Mouse (Mus musculus) central nervous system, embryonic 14 days (tissue): Measurements from ENCODE around the gene Derl3. TPM values are rescaled to one million over a fixed set of nuclear protein-coding genes. Genes with fewer than 3 reads are reported as not detected.

Experiments
- polyA plus RNA-seq: library from polyadenylated mRNA; depleted of rRNA; stranded (reverse); fragments of >200 nt; gene quantifications from 2 replicates; pipeline ENCODE4 v1.2.3, GENCODE M21; 2012; rRNA removed

Derl3 gene
- polyA plus RNA-seq = 2.6 and 4.1 TPM in 2 replicates

GRCm38 (mm10) chr10:75893089-75893750 is at the start of gene Derl3:
TSS of gene Derl3 (plus strand) at chr10:75893413.

GRCm38 (mm10) chr10:75859786-75860470 is 33.3 kb upstream of the Derl3 start, which contains the start of gene Mif:
TSS of gene Mif (minus strand) at chr10:75860240.

GRCm38 (mm10) chr10:75921026-75921725 is 28.0 kb downstream of the Derl3 start, which contains the start of gene Smarcb1:
TSS of gene Smarcb1 (minus strand) at chr10:75921617.

DNA sequence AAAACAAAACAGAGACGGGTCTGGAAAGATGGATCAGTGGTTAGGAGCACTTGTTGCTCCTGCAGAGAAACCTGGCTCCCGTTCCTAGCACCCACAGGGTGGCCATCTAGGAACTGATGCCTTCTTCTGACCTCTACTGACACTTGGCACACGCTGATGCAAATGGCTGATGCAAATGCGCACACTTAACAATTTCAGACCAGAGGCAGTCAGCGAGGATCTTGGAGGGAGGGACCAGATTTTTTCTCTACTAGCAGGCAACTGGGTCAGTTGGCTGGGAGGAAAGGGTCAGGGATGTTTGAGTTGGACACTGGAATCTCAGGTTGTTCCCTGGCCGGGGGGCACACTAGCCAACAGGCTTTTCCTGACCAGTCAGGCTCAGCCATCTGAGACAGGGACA is 39.7 kb downstream of the Derl3 start, which contains the start of gene Chchd10:
Chchd10 (plus strand) TSS at position 240 of the 400 bp plus-strand sequence.

GRCm38 (mm10) chr10:75935680-75936541 is 42.7 kb downstream of the Derl3 start, which contains the start of gene Mmp11:
TSS of gene Mmp11 (minus strand) at chr10:75936496.

GRCm38 (mm10) chr10:75940520-75940919 is 47.3 kb downstream of the Derl3 start, which contains the start of gene Gm867:
TSS of gene Gm867 (minus strand) at chr10:75940672.

DNA sequence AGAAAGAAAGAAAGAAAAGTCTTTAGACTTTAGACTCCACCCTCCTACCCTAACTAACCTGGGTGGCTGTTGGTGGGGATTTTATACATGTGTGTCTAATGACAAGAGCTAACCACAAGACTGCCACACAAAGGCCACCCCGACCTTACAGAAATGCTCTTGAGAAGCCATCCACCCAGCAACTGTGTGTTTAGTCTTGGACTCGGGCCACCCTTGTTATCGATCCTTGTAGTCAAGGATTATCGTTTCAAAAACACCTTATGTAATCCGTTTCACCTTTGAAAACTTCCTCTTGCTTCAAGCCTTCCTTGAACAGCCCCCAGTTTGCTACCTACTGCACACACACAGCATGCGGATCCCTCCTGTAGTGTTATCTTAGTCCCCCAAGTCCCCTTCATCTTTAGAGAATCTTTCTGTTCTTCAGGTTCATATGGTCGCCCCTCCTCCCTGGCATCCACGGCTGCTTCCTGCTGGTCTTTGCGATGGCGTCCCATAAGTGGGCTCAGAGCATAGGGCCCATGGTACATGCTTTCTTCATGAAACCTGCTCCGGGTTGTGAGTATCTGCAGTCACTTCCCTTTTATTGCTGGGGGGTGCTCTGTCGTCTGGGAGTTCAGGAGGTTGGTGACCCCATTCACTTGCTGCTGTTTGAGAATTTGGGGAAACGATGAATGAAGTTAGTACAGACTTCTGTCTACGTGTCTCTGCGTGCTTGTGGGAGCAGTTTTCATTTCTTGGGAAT is 49.7 kb downstream of the Derl3 start, which contains the start of gene Vpreb3:
Vpreb3 (plus strand) TSS at position 322 of the 742 bp plus-strand sequence.

Other genes with a start within 250 kb of the Derl3 start
- gene Susd2, start 249.4 kb upstream of the Derl3 start, polyA plus RNA-seq = 3.7 and 5.1 TPM in 2 replicates
- 43.6 and 46.2 TPM in 2 replicates for gene Cabin1, start 129.1 kb upstream of the Derl3 start, polyA plus RNA-seq
- gene Ddt, start 120.0 kb upstream of the Derl3 start, polyA plus RNA-seq = 58.7 and 64.5 TPM in 2 replicates
- 0.19 TPM in 1 of 2 replicates, not detected in the other for gene Gm20441, start 112.5 kb upstream of the Derl3 start, polyA plus RNA-seq
- 1.1 and 4.6 TPM in 2 replicates for gene Gstt3, start 112.0 kb upstream of the Derl3 start, polyA plus RNA-seq
- 10.6 and 12.6 TPM in 2 replicates for gene Gstt1, start 94.8 kb upstream of the Derl3 start, polyA plus RNA-seq
- 0.08 TPM in 1 of 2 replicates, not detected in the other for gene Gstt4, start 70.9 kb upstream of the Derl3 start, polyA plus RNA-seq
- gene Gstt2, start 56.0 kb upstream of the Derl3 start, polyA plus RNA-seq = 10.4 and 14.7 TPM in 2 replicates
- 1,561 and 1,730 TPM in 2 replicates for gene Mif, start 33.2 kb upstream of the Derl3 start, polyA plus RNA-seq
- 147 TPM in 2 replicates for gene Smarcb1, start 28.2 kb downstream of the Derl3 start, polyA plus RNA-seq
- 25.8 and 31.6 TPM in 2 replicates for gene Chchd10, start 39.7 kb downstream of the Derl3 start, polyA plus RNA-seq
- 33.8 and 48.8 TPM in 2 replicates for gene Mmp11, start 43.1 kb downstream of the Derl3 start, polyA plus RNA-seq
- gene Gm867, start 47.3 kb downstream of the Derl3 start, polyA plus RNA-seq = 0.63 and 0.96 TPM in 2 replicates
- gene Vpreb3, start 49.6 kb downstream of the Derl3 start, polyA plus RNA-seq = 0.21 and 0.23 TPM in 2 replicates
- gene Gm5134, start 61.1 kb downstream of the Derl3 start, polyA plus RNA-seq = 0.08 and 0.11 TPM in 2 replicates
- gene Zfp280b, start 139.2 kb downstream of the Derl3 start, polyA plus RNA-seq = 11.0 and 13.2 TPM in 2 replicates
- gene Slc5a4b, start 217.5 kb downstream of the Derl3 start, polyA plus RNA-seq = not detected in 2 replicates